Mouse (Mus musculus): ENCODE results near the gene Slco2a1. TPM values are rescaled to one million over a fixed set of nuclear protein-coding genes. Genes with fewer than 3 reads are reported as not detected.

Gene Slco2a1
- polyA plus RNA-seq, 1 experiment: not detected

GRCm38 (mm10) chr9:103078194-103078691 lies 89.7 kb downstream of the Slco2a1 start:
- H3K27ac ChIP-seq (ENCODE audit: insufficient read depth, low read depth, low read length): no peak overlapping the region
- peaks cover 6% of the 10 kb centered on the region; the same call in 1 of the 2 replicates for H3K4me1 ChIP-seq (ENCODE audit: control insufficient read depth, insufficient read depth, low read length)
- WGBS: 86% methylated on average over 6 of the region's 6 CpGs
- no peak for TF ChIP-seq CTCF (IDR thresholded peaks at IDR 0.05; ENCODE audit: insufficient read depth, low read depth, low read length)
- TF ChIP-seq POLR2A (IDR thresholded peaks at IDR 0.05; ENCODE audit: insufficient read depth, low read depth, low read length): no peak
- no peak overlapping the region for H3K4me3 ChIP-seq (ENCODE audit: insufficient read depth, low read depth, low read length)

- WGBS: 97% methylated on average over 3 of the region's 3 CpGs
- no peak overlapping the region for H3K4me3 ChIP-seq (ENCODE audit: insufficient read depth, low read depth, low read length)
- no peak overlapping the region for H3K27ac ChIP-seq (ENCODE audit: insufficient read depth, low read depth, low read length)
- peaks cover 6% of the 10 kb centered on the region; the same call in 1 of the 2 replicates for H3K4me1 ChIP-seq (ENCODE audit: control insufficient read depth, insufficient read depth, low read length)
- TF ChIP-seq POLR2A (IDR thresholded peaks at IDR 0.05; ENCODE audit: insufficient read depth, low read depth, low read length) (no peak), CTCF (IDR thresholded peaks at IDR 0.05; ENCODE audit: insufficient read depth, low read depth, low read length) (no peak)
These were observed 91.7 kb downstream of the Slco2a1 start for GRCm38 (mm10) chr9:103080211-103080610.

- TF ChIP-seq POLR2A (IDR thresholded peaks at IDR 0.05; ENCODE audit: insufficient read depth, low read depth, low read length) (no peak), CTCF (IDR thresholded peaks at IDR 0.05; ENCODE audit: insufficient read depth, low read depth, low read length) (no peak)
- Histone ChIP-seq H3K4me1 (ENCODE audit: control insufficient read depth, insufficient read depth, low read length) (no peaks in the 10 kb centered on the region), H3K4me3 (ENCODE audit: insufficient read depth, low read depth, low read length) (no peak overlapping the region), H3K27ac (ENCODE audit: insufficient read depth, low read depth, low read length) (no peak overlapping the region)
- WGBS: 70% methylated on average over 8 of the region's 8 CpGs
These were observed 93.9 kb downstream of the Slco2a1 start for GRCm38 (mm10) chr9:103082246-103082975.

- no peaks in the 10 kb centered on the region for H3K4me1 ChIP-seq (ENCODE audit: control insufficient read depth, insufficient read depth, low read length)
- TF ChIP-seq CTCF (IDR thresholded peaks at IDR 0.05; ENCODE audit: insufficient read depth, low read depth, low read length): no peak
- TF ChIP-seq POLR2A (IDR thresholded peaks at IDR 0.05; ENCODE audit: insufficient read depth, low read depth, low read length): no peak
- no peak overlapping the region for H3K27ac ChIP-seq (ENCODE audit: insufficient read depth, low read depth, low read length)
- 83% methylated on average over 3 of the region's 3 CpGs for WGBS
- no peak overlapping the region for H3K4me3 ChIP-seq (ENCODE audit: insufficient read depth, low read depth, low read length)
These were observed 94.9 kb downstream of the Slco2a1 start for GRCm38 (mm10) chr9:103083405-103083804.

- 89% methylated on average over 6 of the region's 6 CpGs for WGBS
- H3K27ac ChIP-seq (ENCODE audit: insufficient read depth, low read depth, low read length): no peak overlapping the region
- no peak overlapping the region for H3K4me3 ChIP-seq (ENCODE audit: insufficient read depth, low read depth, low read length)
- TF ChIP-seq POLR2A (IDR thresholded peaks at IDR 0.05; ENCODE audit: insufficient read depth, low read depth, low read length) (no peak), CTCF (IDR thresholded peaks at IDR 0.05; ENCODE audit: insufficient read depth, low read depth, low read length) (no peak)
- no peaks in the 10 kb centered on the region for H3K4me1 ChIP-seq (ENCODE audit: control insufficient read depth, insufficient read depth, low read length)
These were observed 98.2 kb downstream of the Slco2a1 start for GRCm38 (mm10) chr9:103086736-103087135.

GRCm38 (mm10) chr9:103087301-103087700 lies 98.8 kb downstream of the Slco2a1 start:
- H3K4me3 ChIP-seq (ENCODE audit: insufficient read depth, low read depth, low read length): no peak overlapping the region
- no peaks in the 10 kb centered on the region for H3K4me1 ChIP-seq (ENCODE audit: control insufficient read depth, insufficient read depth, low read length)
- TF ChIP-seq POLR2A (IDR thresholded peaks at IDR 0.05; ENCODE audit: insufficient read depth, low read depth, low read length) (no peak), CTCF (IDR thresholded peaks at IDR 0.05; ENCODE audit: insufficient read depth, low read depth, low read length) (no peak)
- 81% methylated on average over 8 of the region's 8 CpGs for WGBS
- no peak overlapping the region for H3K27ac ChIP-seq (ENCODE audit: insufficient read depth, low read depth, low read length)

- no peaks in the 10 kb centered on the region for H3K4me1 ChIP-seq (ENCODE audit: control insufficient read depth, insufficient read depth, low read length)
- 75% methylated on average over 2 of the region's 2 CpGs for WGBS
- H3K4me3 ChIP-seq (ENCODE audit: insufficient read depth, low read depth, low read length): no peak overlapping the region
- TF ChIP-seq CTCF (IDR thresholded peaks at IDR 0.05; ENCODE audit: insufficient read depth, low read depth, low read length) (no peak), POLR2A (IDR thresholded peaks at IDR 0.05; ENCODE audit: insufficient read depth, low read depth, low read length) (no peak)
- no peak overlapping the region for H3K27ac ChIP-seq (ENCODE audit: insufficient read depth, low read depth, low read length)
These were observed 100.1 kb downstream of the Slco2a1 start for GRCm38 (mm10) chr9:103088661-103089060.

GRCm38 (mm10) chr9:103090116-103090875 lies 101.8 kb downstream of the Slco2a1 start:
- no peaks in the 10 kb centered on the region for H3K4me1 ChIP-seq (ENCODE audit: control insufficient read depth, insufficient read depth, low read length)
- no peak overlapping the region for H3K4me3 ChIP-seq (ENCODE audit: insufficient read depth, low read depth, low read length)
- TF ChIP-seq POLR2A (IDR thresholded peaks at IDR 0.05; ENCODE audit: insufficient read depth, low read depth, low read length) (no peak), CTCF (IDR thresholded peaks at IDR 0.05; ENCODE audit: insufficient read depth, low read depth, low read length) (no peak)
- WGBS: 78% methylated on average over 9 of the region's 9 CpGs
- no peak overlapping the region for H3K27ac ChIP-seq (ENCODE audit: insufficient read depth, low read depth, low read length)
